Mouse (Mus musculus) neural tube, embryonic 14.5 days (tissue): ENCODE measurements at regions not wholly inside any gene's neighbourhood (a gene's known extent, or its start where the extent isn't known, plus 50 kb on each side); places are given as distances from the start of the nearest gene placed in this dataset.
A peak's percentile ranks its signal among the peaks of the same experiment; 100 is the strongest.

Source experiments
- ATAC-seq: fragments of 200-750 bp; cut with Nextera tagmentation; 2 replicates; pipeline ENCODE4 v1.8.0; 2017; ENCODE audit warnings: low read depth, mild to moderate bottlenecking, moderate TSS enrichment, moderate library complexity
- H3K27ac ChIP-seq: fragments of 300-500 bp; sonication (generic); 2 replicates; pipeline ENCODE4 v1.5.1; 2014; ENCODE audit warnings: low read depth, mild to moderate bottlenecking, control low read depth, low read length, moderate library complexity, mixed read lengths
- H3K27me3 ChIP-seq: fragments of 300-500 bp; sonication (generic); 2 replicates; pipeline ENCODE4 v1.6.1; 2014; ENCODE audit warnings: low read length; ENCODE audit not compliant: control insufficient read depth, insufficient read depth
- H3K36me3 ChIP-seq: fragments of 300-500 bp; sonication (generic); 2 replicates; pipeline ENCODE4 v1.6.1; 2014; ENCODE audit warnings: low read length, mixed read lengths; ENCODE audit not compliant: control insufficient read depth, insufficient read depth
- H3K4me1 ChIP-seq: fragments of 300-500 bp; sonication (generic); 2 replicates; pipeline ENCODE4 v1.6.1; 2014; ENCODE audit warnings: low read length; ENCODE audit not compliant: control insufficient read depth, insufficient read depth
- H3K4me2 ChIP-seq: fragments of 300-500 bp; sonication (generic); 2 replicates; pipeline ENCODE4 v1.6.1; 2014; ENCODE audit warnings: mild to moderate bottlenecking, low read depth, low read length, control low read depth
- H3K4me3 ChIP-seq: fragments of 300-500 bp; sonication (generic); 2 replicates; pipeline ENCODE4 v1.5.1; 2014; ENCODE audit warnings: low read depth, low read length, control low read depth, mixed read lengths
- H3K9ac ChIP-seq: fragments of 300-500 bp; sonication (generic); replicated peaks from 2 replicates; pipeline ENCODE4 v1.6.1; 2014; ENCODE audit warnings: low read depth, mild to moderate bottlenecking, control low read depth, low read length, mixed read lengths
- H3K9me3 ChIP-seq: fragments of 300-500 bp; sonication (generic); 2 replicates; pipeline ENCODE4 v1.6.1; 2016; ENCODE audit warnings: low read length; ENCODE audit not compliant: control insufficient read depth
- WGBS: fragments of 180-500 bp; shearing (Covaris S2); extraction: QIAGEN DNeasy Blood & Tissue Kit; methylation state at CpG from one replicate; pipeline ENCODE4 v1.1.7; 2014; 5-methylcytosine and 5-hydroxymethylcytosine counted together

GRCm38 (mm10) chr9:85496506-85497239 is 169.5 kb upstream of the Tent5a start:
- 21% methylated on average over 8 of the region's 8 CpGs for WGBS
- H3K9ac ChIP-seq, result no peak overlapping the region
- no peaks in the 10 kb centered on the region for H3K27me3 ChIP-seq
- H3K4me1 ChIP-seq, result no peaks in the 10 kb centered on the region
- no peak overlapping the region for H3K4me3 ChIP-seq
- H3K36me3 ChIP-seq, result no peaks in the 10 kb centered on the region
- no peak overlapping the region for H3K27ac ChIP-seq
- no peaks in the 10 kb centered on the region for H3K9me3 ChIP-seq
- peak; percentile 17; the same call in 1 of the 2 replicates for ATAC-seq
- no peak overlapping the region for H3K4me2 ChIP-seq

GRCm38 (mm10) chr9:85495056-85495455 is 167.9 kb upstream of the Tent5a start:
- Histone ChIP-seq H3K4me3 (no peak overlapping the region), H3K4me2 (no peak overlapping the region), H3K27ac (no peak overlapping the region), H3K9me3 (no peaks in the 10 kb centered on the region), H3K36me3 (no peaks in the 10 kb centered on the region), H3K4me1 (no peaks in the 10 kb centered on the region), H3K9ac (no peak overlapping the region), H3K27me3 (no peaks in the 10 kb centered on the region)
- no peak for ATAC-seq
- 84% methylated on average over 4 of the region's 4 CpGs for WGBS

- WGBS, result 84% methylated on average over 4 of the region's 4 CpGs
- no peak overlapping the region for H3K9ac ChIP-seq
- H3K36me3 ChIP-seq, result no peaks in the 10 kb centered on the region
- no peaks in the 10 kb centered on the region for H3K4me1 ChIP-seq
- H3K4me2 ChIP-seq, result no peak overlapping the region
- H3K27ac ChIP-seq, result no peak overlapping the region
- no peaks in the 10 kb centered on the region for H3K27me3 ChIP-seq
- no peak overlapping the region for H3K4me3 ChIP-seq
- no peaks in the 10 kb centered on the region for H3K9me3 ChIP-seq
- ATAC-seq, result no peak
These were observed 166.6 kb upstream of the Tent5a start for GRCm38 (mm10) chr9:85493760-85494159.

- H3K27ac ChIP-seq, result no peak overlapping the region
- no peak for ATAC-seq
- H3K36me3 ChIP-seq, result no peaks in the 10 kb centered on the region
- H3K9me3 ChIP-seq, result no peaks in the 10 kb centered on the region
- no peak overlapping the region for H3K4me2 ChIP-seq
- 93% methylated on average over 3 of the region's 3 CpGs for WGBS
- H3K9ac ChIP-seq, result no peak overlapping the region
- H3K4me3 ChIP-seq, result no peak overlapping the region
- H3K27me3 ChIP-seq, result no peaks in the 10 kb centered on the region
- no peaks in the 10 kb centered on the region for H3K4me1 ChIP-seq
These were observed 163.2 kb upstream of the Tent5a start for GRCm38 (mm10) chr9:85490367-85490766.

- Histone ChIP-seq H3K4me3 (no peak overlapping the region), H3K27ac (no peak overlapping the region), H3K9me3 (no peaks in the 10 kb centered on the region), H3K9ac (no peak overlapping the region), H3K4me2 (no peak overlapping the region), H3K27me3 (no peaks in the 10 kb centered on the region), H3K36me3 (no peaks in the 10 kb centered on the region), H3K4me1 (no peaks in the 10 kb centered on the region)
- 31% methylated on average over 2 of the region's 2 CpGs for WGBS
- peak; percentile 69; the same call in 1 of the 2 replicates for ATAC-seq
These were observed 160.8 kb upstream of the Tent5a start for GRCm38 (mm10) chr9:85487915-85488314.

GRCm38 (mm10) chr9:85487052-85487668 is 160.0 kb upstream of the Tent5a start:
- Histone ChIP-seq H3K4me1 (no peaks in the 10 kb centered on the region), H3K9ac (no peak overlapping the region), H3K4me3 (no peak overlapping the region), H3K4me2 (no peak overlapping the region), H3K27ac (no peak overlapping the region), H3K36me3 (no peaks in the 10 kb centered on the region), H3K9me3 (no peaks in the 10 kb centered on the region), H3K27me3 (no peaks in the 10 kb centered on the region)
- 5% methylated on average over 3 of the region's 3 CpGs for WGBS
- ATAC-seq, result no peak

GRCm38 (mm10) chr9:85485749-85486148 is 158.6 kb upstream of the Tent5a start:
- no peak for ATAC-seq
- Histone ChIP-seq H3K4me1 (no peaks in the 10 kb centered on the region), H3K4me2 (no peak overlapping the region), H3K9ac (no peak overlapping the region), H3K9me3 (no peaks in the 10 kb centered on the region), H3K4me3 (no peak overlapping the region), H3K27ac (no peak overlapping the region), H3K27me3 (no peaks in the 10 kb centered on the region), H3K36me3 (no peaks in the 10 kb centered on the region)
- WGBS, result 62% methylated on average over 1 of the region's 1 CpGs

GRCm38 (mm10) chr9:85483248-85483647 is 156.1 kb upstream of the Tent5a start:
- H3K4me2 ChIP-seq, result no peak overlapping the region
- ATAC-seq, result no peak
- H3K4me1 ChIP-seq, result no peaks in the 10 kb centered on the region
- H3K27me3 ChIP-seq, result no peaks in the 10 kb centered on the region
- H3K9ac ChIP-seq, result no peak overlapping the region
- no peaks in the 10 kb centered on the region for H3K36me3 ChIP-seq
- WGBS, result 93% methylated on average over 4 of the region's 4 CpGs
- no peak overlapping the region for H3K27ac ChIP-seq
- no peak overlapping the region for H3K4me3 ChIP-seq
- H3K9me3 ChIP-seq, result no peaks in the 10 kb centered on the region

GRCm38 (mm10) chr9:85480566-85480965 is 153.4 kb upstream of the Tent5a start:
- no peak overlapping the region for H3K27ac ChIP-seq
- WGBS, result 75% methylated on average over 2 of the region's 2 CpGs
- H3K36me3 ChIP-seq, result no peaks in the 10 kb centered on the region

More at GRCm38 (mm10) chr9:85480566-85480965, 153.4 kb upstream of the Tent5a start:
- ATAC-seq, result no peak
- H3K4me2 ChIP-seq, result no peak overlapping the region
- no peaks in the 10 kb centered on the region for H3K4me1 ChIP-seq
- no peak overlapping the region for H3K4me3 ChIP-seq
- no peaks in the 10 kb centered on the region for H3K9me3 ChIP-seq
- H3K27me3 ChIP-seq, result no peaks in the 10 kb centered on the region
- H3K9ac ChIP-seq, result no peak overlapping the region
